Mouse (Mus musculus): Measurements from ENCODE around the gene Usp6nl. TPM values are rescaled to one million over a fixed set of nuclear protein-coding genes. Genes with fewer than 3 reads are reported as not detected.

Usp6nl gene
- total and polyA plus RNA-seq, 2 experiments from 2014 or later, result 3.4 to 8.9 TPM

GRCm38 (mm10) chr2:6333570-6333969, 11.1 kb downstream of the Usp6nl start:
- WGBS, result 83% methylated on average over 1 of the region's 1 CpGs
- H3K4me1 ChIP-seq (ENCODE audit: control insufficient read depth, insufficient read depth), result peaks cover 15% of the 10 kb centered on the region; the same call in 1 of the 2 replicates

GRCm38 (mm10) chr2:6334011-6334410, 11.5 kb downstream of the Usp6nl start:
- 85% methylated on average over 6 of the region's 6 CpGs for WGBS
- ATAC-seq (ENCODE audit: insufficient read depth, low read depth) (no peak), DNase-seq (ENCODE audit: low spot score) (no peak)
- TF ChIP-seq CTCF (IDR thresholded peaks at IDR 0.05; ENCODE audit: low read depth), result no peak
- TF ChIP-seq EP300 (IDR thresholded peaks at IDR 0.05; ENCODE audit: low read depth), result no peak
- Histone ChIP-seq H3K9ac (replicated peaks; ENCODE audit: low read depth, low read length) (no peak overlapping the region), H3K4me3 (ENCODE audit: low read depth, low read length) (no peak overlapping the region), H3K36me3 (replicated peaks; ENCODE audit: control insufficient read depth, insufficient read depth, low read length) (no peaks in the 10 kb centered on the region), H3K27me3 (ENCODE audit: control insufficient read depth, insufficient read depth, low read length) (no peaks in the 10 kb centered on the region), H3K4me1 (ENCODE audit: control insufficient read depth, insufficient read depth) (peaks cover 17% of the 10 kb centered on the region; the same call in 1 of the 2 replicates), H3K9me3 (replicated peaks; ENCODE audit: control insufficient read depth, low read length) (no peaks in the 10 kb centered on the region), H3K27ac (ENCODE audit: low read depth) (no peak overlapping the region), H3K4me2 (ENCODE audit: low read depth, low read length) (no peak overlapping the region)

More at GRCm38 (mm10) chr2:6333570-6333969, 11.1 kb downstream of the Usp6nl start:
- Histone ChIP-seq H3K4me2 (ENCODE audit: low read depth, low read length) (no peak overlapping the region), H3K4me3 (ENCODE audit: low read depth, low read length) (no peak overlapping the region), H3K36me3 (replicated peaks; ENCODE audit: control insufficient read depth, insufficient read depth, low read length) (no peaks in the 10 kb centered on the region), H3K27me3 (ENCODE audit: control insufficient read depth, insufficient read depth, low read length) (no peaks in the 10 kb centered on the region), H3K9me3 (replicated peaks; ENCODE audit: control insufficient read depth, low read length) (no peaks in the 10 kb centered on the region), H3K9ac (replicated peaks; ENCODE audit: low read depth, low read length) (no peak overlapping the region), H3K27ac (ENCODE audit: low read depth) (no peak overlapping the region)
- no peak for ATAC-seq (ENCODE audit: insufficient read depth, low read depth)
- no peak for DNase-seq (ENCODE audit: low spot score)
- no peak for TF ChIP-seq CTCF (IDR thresholded peaks at IDR 0.05; ENCODE audit: low read depth)
- TF ChIP-seq EP300 (IDR thresholded peaks at IDR 0.05; ENCODE audit: low read depth), result no peak

DNA sequence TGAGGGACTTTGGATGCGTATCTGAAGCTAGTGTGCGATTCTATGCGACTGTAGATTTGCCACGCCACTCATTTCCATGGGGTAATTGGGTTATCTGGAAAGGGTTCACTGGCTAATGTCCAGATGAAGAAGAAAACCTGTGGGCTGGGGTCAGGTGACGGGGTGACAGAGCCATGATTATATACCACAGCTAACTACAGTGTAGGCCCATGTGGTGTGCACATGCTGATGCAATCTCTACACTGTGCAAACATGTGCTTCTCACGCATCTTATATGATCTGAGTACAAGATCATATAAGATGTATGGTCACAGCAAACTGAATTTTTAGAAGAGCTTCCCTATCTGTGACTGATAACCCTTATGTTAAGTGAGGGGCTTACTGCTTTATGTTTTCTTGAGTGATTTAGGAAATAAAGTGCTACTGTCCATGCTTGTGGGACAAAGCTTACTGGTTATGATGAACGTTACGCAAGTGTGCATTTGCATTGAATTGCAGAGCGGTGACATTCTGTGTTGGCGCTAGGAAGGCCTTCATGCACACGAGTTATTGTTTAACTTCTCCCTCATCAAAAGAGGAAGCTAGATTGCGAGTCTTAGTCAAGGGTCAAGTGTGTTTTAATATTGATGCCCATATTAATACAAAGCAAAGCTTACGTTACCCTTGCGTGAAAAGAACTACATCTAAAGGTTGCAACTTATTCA, 12.7 kb downstream of the Usp6nl start:
- 78% methylated on average over 14 of the region's 14 CpGs for WGBS
- no peak for DNase-seq (ENCODE audit: low spot score)

GRCm38 (mm10) chr2:6336013-6336412, 13.5 kb downstream of the Usp6nl start:
- Histone ChIP-seq H3K4me2 (ENCODE audit: low read depth, low read length) (no peak overlapping the region), H3K9me3 (replicated peaks; ENCODE audit: control insufficient read depth, low read length) (no peaks in the 10 kb centered on the region), H3K36me3 (replicated peaks; ENCODE audit: control insufficient read depth, insufficient read depth, low read length) (no peaks in the 10 kb centered on the region), H3K27me3 (ENCODE audit: control insufficient read depth, insufficient read depth, low read length) (no peaks in the 10 kb centered on the region), H3K4me1 (ENCODE audit: control insufficient read depth, insufficient read depth) (peaks cover 17% of the 10 kb centered on the region; the same call in 1 of the 2 replicates), H3K4me3 (ENCODE audit: low read depth, low read length) (no peak overlapping the region), H3K27ac (ENCODE audit: low read depth) (no peak overlapping the region), H3K9ac (replicated peaks; ENCODE audit: low read depth, low read length) (no peak overlapping the region)
- DNase-seq (ENCODE audit: low spot score) (no peak), ATAC-seq (ENCODE audit: insufficient read depth, low read depth) (no peak)
- WGBS, result 88% methylated on average over 1 of the region's 1 CpGs
- no peak for TF ChIP-seq EP300 (IDR thresholded peaks at IDR 0.05; ENCODE audit: low read depth)
- TF ChIP-seq CTCF (IDR thresholded peaks at IDR 0.05; ENCODE audit: low read depth), result no peak

More for the DNA sequence above, 12.7 kb downstream of the Usp6nl start:
- no peaks in the 10 kb centered on the region for H3K9me3 ChIP-seq (replicated peaks; ENCODE audit: control insufficient read depth, low read length)
- H3K36me3 ChIP-seq (replicated peaks; ENCODE audit: control insufficient read depth, insufficient read depth, low read length), result no peaks in the 10 kb centered on the region
- H3K4me1 ChIP-seq (ENCODE audit: control insufficient read depth, insufficient read depth), result peaks cover 17% of the 10 kb centered on the region; the same call in 1 of the 2 replicates
- TF ChIP-seq CTCF (IDR thresholded peaks at IDR 0.05; ENCODE audit: low read depth), result no peak
- TF ChIP-seq EP300 (IDR thresholded peaks at IDR 0.05; ENCODE audit: low read depth), result no peak
- H3K27me3 ChIP-seq (ENCODE audit: control insufficient read depth, insufficient read depth, low read length), result no peaks in the 10 kb centered on the region
- no peak for ATAC-seq (ENCODE audit: insufficient read depth, low read depth)
- no peak overlapping the region for H3K4me3 ChIP-seq (ENCODE audit: low read depth, low read length)
- H3K9ac ChIP-seq (replicated peaks; ENCODE audit: low read depth, low read length), result no peak overlapping the region
- H3K27ac ChIP-seq (ENCODE audit: low read depth), result no peak overlapping the region; the same call in 1 of the 2 replicates
- H3K4me2 ChIP-seq (ENCODE audit: low read depth, low read length), result no peak overlapping the region

DNA sequence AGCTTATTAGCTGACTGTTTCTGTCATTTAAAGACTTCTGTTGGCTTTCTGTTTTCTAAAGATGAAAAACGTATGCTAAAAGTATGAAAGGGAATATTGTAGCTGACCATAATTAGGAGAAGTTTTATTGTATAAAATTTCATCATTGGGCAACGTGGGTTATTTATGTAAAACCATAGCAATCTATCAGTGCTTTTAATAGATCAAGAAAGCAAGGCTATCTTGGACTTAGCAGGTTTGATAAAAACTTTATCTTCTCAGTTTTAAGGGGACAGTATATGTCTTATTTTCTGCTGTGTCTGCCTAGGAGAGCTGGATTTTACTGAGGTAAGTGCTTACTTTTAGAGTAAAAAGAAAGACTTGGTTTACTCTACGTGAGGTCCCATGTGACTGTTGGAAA, 14.2 kb downstream of the Usp6nl start:
- DNase-seq (ENCODE audit: low spot score) (no peak), ATAC-seq (ENCODE audit: insufficient read depth, low read depth) (no peak)
- no peak overlapping the region for H3K27ac ChIP-seq (ENCODE audit: low read depth)
- no peaks in the 10 kb centered on the region for H3K36me3 ChIP-seq (replicated peaks; ENCODE audit: control insufficient read depth, insufficient read depth, low read length)
- H3K27me3 ChIP-seq (ENCODE audit: control insufficient read depth, insufficient read depth, low read length), result no peaks in the 10 kb centered on the region
- 86% methylated on average over 3 of the region's 3 CpGs for WGBS
- peaks cover 17% of the 10 kb centered on the region; the same call in 1 of the 2 replicates for H3K4me1 ChIP-seq (ENCODE audit: control insufficient read depth, insufficient read depth)
- no peak overlapping the region for H3K4me3 ChIP-seq (ENCODE audit: low read depth, low read length)
- H3K9me3 ChIP-seq (replicated peaks; ENCODE audit: control insufficient read depth, low read length), result no peaks in the 10 kb centered on the region
- H3K9ac ChIP-seq (replicated peaks; ENCODE audit: low read depth, low read length), result no peak overlapping the region
- no peak overlapping the region for H3K4me2 ChIP-seq (ENCODE audit: low read depth, low read length)
- no peak for TF ChIP-seq EP300 (IDR thresholded peaks at IDR 0.05; ENCODE audit: low read depth)
- no peak for TF ChIP-seq CTCF (IDR thresholded peaks at IDR 0.05; ENCODE audit: low read depth)

Measured in heart, postnatal 0 days (tissue).